Mouse (Mus musculus): Measurements from ENCODE around the gene Arhgap9. TPM values are rescaled to one million over a fixed set of nuclear protein-coding genes. Genes with fewer than 3 reads are reported as not detected.

Gene Arhgap9
- total and polyA plus RNA-seq, 2 experiments from 2014 or later, result 0.52 to 0.81 TPM

DNA sequence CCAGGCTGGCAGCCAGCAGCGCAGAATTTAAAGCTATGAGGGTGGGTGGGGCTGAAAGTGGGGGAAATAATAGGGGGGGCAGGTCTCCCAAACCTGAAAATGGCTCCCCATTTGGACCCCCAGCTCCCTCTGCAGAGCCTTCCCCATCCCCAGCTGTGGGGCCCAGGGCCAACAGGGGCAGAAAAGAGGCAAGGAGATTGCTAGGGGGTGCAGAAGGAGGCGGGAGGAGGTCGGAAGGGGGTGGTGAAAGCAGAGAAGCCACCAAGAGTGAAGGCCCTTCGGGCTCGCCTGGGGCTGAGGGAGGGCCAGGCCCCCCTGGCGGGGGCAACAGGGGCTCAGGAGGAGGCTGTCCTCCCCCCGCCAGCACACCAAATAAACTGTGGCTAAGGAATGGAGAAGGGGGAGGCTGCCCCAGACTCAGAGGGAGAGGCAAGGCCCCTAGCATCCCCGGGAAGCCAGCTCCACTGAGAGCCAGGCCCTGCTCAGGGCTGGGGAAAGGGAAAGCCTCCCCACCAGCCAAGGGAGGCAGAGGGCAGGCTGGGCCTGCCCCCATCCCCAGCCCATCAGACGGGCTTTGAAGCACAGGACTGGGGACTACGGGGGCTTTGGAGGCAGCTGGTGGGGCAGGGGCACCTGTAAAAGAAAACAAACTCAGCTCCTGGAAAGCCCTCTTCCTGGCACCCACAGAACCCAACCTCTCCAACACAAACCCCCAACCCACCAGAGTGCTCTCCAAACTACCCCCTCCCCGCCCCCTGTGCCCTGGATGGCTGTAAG lies 36.9 kb upstream of the Arhgap9 start:
- WGBS, result 73% methylated on average over 11 of the region's 11 CpGs
- no peaks in the 10 kb centered on the region for H3K9me3 ChIP-seq (ENCODE audit: low read length)
- H3K4me1 ChIP-seq (ENCODE audit: insufficient read depth), result peaks cover 13% of the 10 kb centered on the region; the same call in 1 of the 2 replicates
- H3K27ac ChIP-seq (ENCODE audit: low read depth, low read length), result no peak overlapping the region
- TF ChIP-seq CTCF (IDR thresholded peaks at IDR 0.05; ENCODE audit: low read depth), result no peak
- no peak overlapping the region for H3K4me3 ChIP-seq (ENCODE audit: low read depth, low read length)
- no peaks in the 10 kb centered on the region for H3K27me3 ChIP-seq (ENCODE audit: insufficient read depth, low read length)
- DNase-seq (no peak), ATAC-seq (no peak)
- H3K4me2 ChIP-seq (ENCODE audit: low read depth), result no peak overlapping the region
- H3K36me3 ChIP-seq (ENCODE audit: insufficient read depth), result peaks cover 66% of the 10 kb centered on the region
- no peak overlapping the region for H3K9ac ChIP-seq

DNA sequence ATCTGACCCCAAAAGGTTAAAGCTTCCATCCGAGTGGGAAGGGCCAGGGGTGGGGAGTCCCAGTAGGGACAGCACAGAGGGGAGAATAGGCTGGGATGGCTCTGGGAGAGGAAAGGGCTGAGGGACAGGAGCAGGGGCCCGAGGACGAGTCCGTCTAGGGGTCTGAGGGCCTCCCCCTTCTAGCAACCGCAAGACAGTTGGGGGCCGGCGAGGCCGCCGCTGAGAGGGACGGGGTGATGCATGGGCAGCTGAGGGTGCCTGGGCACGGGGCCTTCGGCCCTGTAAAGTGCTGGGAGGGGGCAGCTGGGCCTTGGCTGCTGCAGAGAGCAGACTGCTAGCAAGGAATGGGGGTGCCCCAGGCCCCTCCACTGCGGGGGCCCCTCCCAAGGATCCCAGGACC lies 36.1 kb upstream of the Arhgap9 start:
- Histone ChIP-seq H3K9ac (no peak overlapping the region), H3K4me3 (ENCODE audit: low read depth, low read length) (no peak overlapping the region), H3K27me3 (ENCODE audit: insufficient read depth, low read length) (no peaks in the 10 kb centered on the region), H3K36me3 (ENCODE audit: insufficient read depth) (peaks cover 60% of the 10 kb centered on the region), H3K9me3 (ENCODE audit: low read length) (no peaks in the 10 kb centered on the region), H3K4me2 (ENCODE audit: low read depth) (no peak overlapping the region), H3K4me1 (ENCODE audit: insufficient read depth) (peaks cover 13% of the 10 kb centered on the region; the same call in 1 of the 2 replicates), H3K27ac (ENCODE audit: low read depth, low read length) (no peak overlapping the region)
- WGBS, result 72% methylated on average over 13 of the region's 13 CpGs
- DNase-seq (no peak), ATAC-seq (no peak)
- no peak for TF ChIP-seq CTCF (IDR thresholded peaks at IDR 0.05; ENCODE audit: low read depth)

DNA sequence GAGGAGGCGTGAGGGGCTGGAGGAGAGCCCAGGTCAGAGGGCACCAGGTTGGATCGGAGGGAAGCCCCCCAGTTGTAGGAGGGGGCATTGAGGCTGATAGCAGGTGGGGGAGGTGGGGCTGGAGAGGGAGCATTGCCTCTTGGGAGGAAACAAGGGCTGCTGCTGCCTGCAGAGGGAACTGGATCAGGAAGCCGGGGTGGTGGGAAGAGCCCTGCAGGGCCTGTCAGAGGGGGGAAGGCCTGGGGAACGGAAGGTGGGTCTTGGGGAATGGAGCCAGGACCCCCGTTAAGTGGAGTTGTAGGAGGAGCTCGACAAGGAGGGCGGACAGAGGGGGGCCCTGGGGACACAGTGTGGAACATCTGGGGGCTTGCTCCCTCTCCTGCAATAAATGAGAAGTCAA lies 35.6 kb upstream of the Arhgap9 start:
- Histone ChIP-seq H3K4me1 (ENCODE audit: insufficient read depth) (peaks cover 13% of the 10 kb centered on the region; the same call in 1 of the 2 replicates), H3K27me3 (ENCODE audit: insufficient read depth, low read length) (no peaks in the 10 kb centered on the region), H3K9me3 (ENCODE audit: low read length) (no peaks in the 10 kb centered on the region), H3K4me2 (ENCODE audit: low read depth) (peak overlapping the region; percentile 79; the same call in 1 of the 2 replicates), H3K36me3 (ENCODE audit: insufficient read depth) (peaks cover 54% of the 10 kb centered on the region), H3K27ac (ENCODE audit: low read depth, low read length) (no peak overlapping the region), H3K4me3 (ENCODE audit: low read depth, low read length) (no peak overlapping the region), H3K9ac (no peak overlapping the region)
- ATAC-seq (no peak), DNase-seq (no peak)
- TF ChIP-seq CTCF (IDR thresholded peaks at IDR 0.05; ENCODE audit: low read depth), result no peak
- WGBS, result 73% methylated on average over 7 of the region's 7 CpGs

GRCm38 (mm10) chr10:127286730-127287129 lies 35.0 kb upstream of the Arhgap9 start:
- 57% methylated on average over 7 of the region's 7 CpGs for WGBS
- no peaks in the 10 kb centered on the region for H3K27me3 ChIP-seq (ENCODE audit: insufficient read depth, low read length)
- TF ChIP-seq CTCF (IDR thresholded peaks at IDR 0.05; ENCODE audit: low read depth), result no peak
- peaks cover 49% of the 10 kb centered on the region for H3K36me3 ChIP-seq (ENCODE audit: insufficient read depth)
- no peak overlapping the region for H3K27ac ChIP-seq (ENCODE audit: low read depth, low read length)
- H3K9ac ChIP-seq, result peak overlapping the region; percentile 33
- no peak overlapping the region for H3K4me3 ChIP-seq (ENCODE audit: low read depth, low read length)
- H3K4me2 ChIP-seq (ENCODE audit: low read depth), result peak overlapping the region; percentile 79
- ATAC-seq (no peak), DNase-seq (peak; percentile 31)
- no peaks in the 10 kb centered on the region for H3K9me3 ChIP-seq (ENCODE audit: low read length)
- H3K4me1 ChIP-seq (ENCODE audit: insufficient read depth), result peaks cover 17% of the 10 kb centered on the region; the same call in 1 of the 2 replicates

GRCm38 (mm10) chr10:127287271-127287935 lies 34.4 kb upstream of the Arhgap9 start:
- DNase-seq (no peak), ATAC-seq (no peak)
- H3K36me3 ChIP-seq (ENCODE audit: insufficient read depth), result peaks cover 42% of the 10 kb centered on the region
- H3K9ac ChIP-seq, result peak overlapping the region; percentile 75
- no peaks in the 10 kb centered on the region for H3K9me3 ChIP-seq (ENCODE audit: low read length)
- TF ChIP-seq CTCF (IDR thresholded peaks at IDR 0.05; ENCODE audit: low read depth), result no peak
- H3K4me3 ChIP-seq (ENCODE audit: low read depth, low read length), result peak overlapping the region; percentile 67
- peak overlapping the region; percentile 79 for H3K4me2 ChIP-seq (ENCODE audit: low read depth)
- peaks cover 20% of the 10 kb centered on the region for H3K4me1 ChIP-seq (ENCODE audit: insufficient read depth)
- no peaks in the 10 kb centered on the region for H3K27me3 ChIP-seq (ENCODE audit: insufficient read depth, low read length)
- WGBS, result 69% methylated on average over 15 of the region's 15 CpGs
- H3K27ac ChIP-seq (ENCODE audit: low read depth, low read length), result peak overlapping the region; percentile 94; the same call in 1 of the 2 replicates

GRCm38 (mm10) chr10:127287936-127288293 lies 33.8 kb upstream of the Arhgap9 start:
- H3K36me3 ChIP-seq (ENCODE audit: insufficient read depth), result peaks cover 37% of the 10 kb centered on the region
- peak overlapping the region; percentile 94 for H3K27ac ChIP-seq (ENCODE audit: low read depth, low read length)
- ATAC-seq (no peak), DNase-seq (no peak)
- H3K9ac ChIP-seq, result peak overlapping the region; percentile 75
- TF ChIP-seq CTCF (IDR thresholded peaks at IDR 0.05; ENCODE audit: low read depth), result no peak
- H3K4me1 ChIP-seq (ENCODE audit: insufficient read depth), result peaks cover 20% of the 10 kb centered on the region
- WGBS, result 0% methylated on average over 3 of the region's 3 CpGs
- H3K4me3 ChIP-seq (ENCODE audit: low read depth, low read length), result peak overlapping the region; percentile 67
- H3K9me3 ChIP-seq (ENCODE audit: low read length), result no peaks in the 10 kb centered on the region
- H3K27me3 ChIP-seq (ENCODE audit: insufficient read depth, low read length), result no peaks in the 10 kb centered on the region
- H3K4me2 ChIP-seq (ENCODE audit: low read depth), result peak overlapping the region; percentile 79

DNA sequence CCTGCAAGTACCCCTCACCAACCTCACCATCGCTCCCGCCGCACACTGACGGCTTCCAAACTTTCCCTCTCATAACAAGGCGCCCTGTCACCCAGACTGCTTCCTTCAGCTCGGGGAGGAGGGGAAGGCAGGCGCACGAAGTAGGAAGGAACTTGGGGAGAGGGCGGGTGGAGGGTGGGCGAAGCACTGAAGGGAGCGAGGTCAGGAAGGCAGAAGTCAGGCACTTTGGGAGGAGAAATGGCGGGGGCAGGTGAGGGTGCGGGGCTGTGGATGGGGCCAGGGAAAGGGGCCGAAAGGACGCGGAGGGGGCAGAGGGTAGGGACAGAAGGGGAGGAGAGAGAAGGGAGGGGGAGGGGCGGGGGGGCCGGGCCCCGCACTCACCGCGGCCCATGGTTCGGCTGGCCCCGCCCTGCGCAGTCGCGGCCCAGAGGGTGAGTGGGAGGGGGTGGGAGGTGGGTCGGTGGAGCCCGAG lies 33.4 kb upstream of the Arhgap9 start:
- peak; percentile 24 for ATAC-seq
- H3K36me3 ChIP-seq (ENCODE audit: insufficient read depth), result peaks cover 32% of the 10 kb centered on the region
- no peaks in the 10 kb centered on the region for H3K27me3 ChIP-seq (ENCODE audit: insufficient read depth, low read length)
- peaks cover 20% of the 10 kb centered on the region for H3K4me1 ChIP-seq (ENCODE audit: insufficient read depth)
- WGBS, result under 1% methylated on average over 13 of the region's 28 CpGs
- no peaks in the 10 kb centered on the region for H3K9me3 ChIP-seq (ENCODE audit: low read length)
- peak overlapping the region; percentile 67 for H3K4me3 ChIP-seq (ENCODE audit: low read depth, low read length)
- DNase-seq, result peak; percentile 66
- H3K9ac ChIP-seq, result peak overlapping the region; percentile 75
- TF ChIP-seq CTCF (IDR thresholded peaks at IDR 0.05; ENCODE audit: low read depth), result no peak
- peak overlapping the region; percentile 79 for H3K4me2 ChIP-seq (ENCODE audit: low read depth)
- H3K27ac ChIP-seq (ENCODE audit: low read depth, low read length), result peak overlapping the region; percentile 94

Measured in forebrain, postnatal 0 days (tissue).